Mouse (Mus musculus): Measurements from ENCODE around the gene Sparc.

The Sparc gene

GRCm38 (mm10) chr11:55368388-55369092 is 54.4 kb downstream of the Sparc start:
- no peak for DNase-seq (ENCODE audit: extremely low read depth, low read depth, low spot score)

- DNase-seq (ENCODE audit: extremely low read depth, low read depth, low spot score), result peak; percentile 74
Measured at GRCm38 (mm10) chr11:55367783-55368182, 55.2 kb downstream of the Sparc start.

GRCm38 (mm10) chr11:55365840-55366239 is 57.1 kb downstream of the Sparc start:
- no peak for DNase-seq (ENCODE audit: extremely low read depth, low read depth, low spot score)

- DNase-seq (ENCODE audit: extremely low read depth, low read depth, low spot score), result no peak
Measured at GRCm38 (mm10) chr11:55365242-55365641, 57.7 kb downstream of the Sparc start.

- DNase-seq (ENCODE audit: extremely low read depth, low read depth, low spot score), result peak; percentile 90
Measured at GRCm38 (mm10) chr11:55364662-55365061, 58.3 kb downstream of the Sparc start.

- DNase-seq (ENCODE audit: extremely low read depth, low read depth, low spot score), result no peak
Measured at GRCm38 (mm10) chr11:55358094-55358783, 64.7 kb downstream of the Sparc start.

- DNase-seq (ENCODE audit: extremely low read depth, low read depth, low spot score), result no peak
Measured at GRCm38 (mm10) chr11:55356846-55357245, 66.1 kb downstream of the Sparc start.

All from fat pad, adult 2 months (tissue).